Mouse (Mus musculus) heart, embryonic 13.5 days (tissue): ENCODE data around the gene Ccdc163. TPM values are rescaled to one million over a fixed set of nuclear protein-coding genes. Genes with fewer than 3 reads are reported as not detected.

Experiments
- ATAC-seq: fragments of 200-750 bp; cut with Nextera tagmentation; 2 replicates; pipeline ENCODE4 v1.8.0; 2017; ENCODE audit warnings: moderate TSS enrichment; ENCODE audit not compliant: insufficient number of reproducible peaks, low FRiP score, low TSS enrichment; ENCODE audit errors: extremely low read depth
- H3K27ac ChIP-seq: fragments of 300-500 bp; sonication (generic); replicated peaks from 2 replicates; pipeline ENCODE4 v1.5.1; 2015; ENCODE audit warnings: moderate library complexity, mild to moderate bottlenecking, inconsistent platforms
- H3K27me3 ChIP-seq: fragments of 300-500 bp; sonication (generic); replicated peaks from 2 replicates; pipeline ENCODE4 v1.6.1; 2015; ENCODE audit warnings: mild to moderate bottlenecking, inconsistent platforms
- H3K36me3 ChIP-seq: fragments of 300-500 bp; sonication (generic); 2 replicates; pipeline ENCODE4 v1.6.1; 2015; ENCODE audit warnings: mild to moderate bottlenecking, inconsistent platforms
- H3K4me1 ChIP-seq: fragments of 300-500 bp; sonication (generic); 2 replicates; pipeline ENCODE4 v1.6.1; 2015; ENCODE audit warnings: inconsistent platforms
- H3K4me2 ChIP-seq: fragments of 300-500 bp; sonication (generic); 2 replicates; pipeline ENCODE4 v1.6.1; 2015; ENCODE audit warnings: inconsistent platforms, mild to moderate bottlenecking, moderate library complexity
- H3K4me3 ChIP-seq: fragments of 300-500 bp; sonication (generic); 2 replicates; pipeline ENCODE4 v1.5.1; 2015; ENCODE audit warnings: moderate library complexity, mild to moderate bottlenecking, inconsistent platforms
- H3K9ac ChIP-seq: fragments of 300-500 bp; sonication (generic); 2 replicates; pipeline ENCODE4 v1.6.1; 2015; ENCODE audit warnings: inconsistent platforms, mild to moderate bottlenecking, moderate library complexity
- H3K9me3 ChIP-seq: fragments of 300-500 bp; sonication (generic); 2 replicates; pipeline ENCODE4 v1.6.1; 2016; ENCODE audit warnings: inconsistent platforms
- WGBS: fragments of 180-500 bp; shearing (Covaris S2); methylation state at CpG from one replicate; pipeline ENCODE4 v1.1.7; 2015; ENCODE audit warnings: mixed read lengths; 5-methylcytosine and 5-hydroxymethylcytosine counted together
- polyA plus RNA-seq: library from polyadenylated mRNA; unstranded; fragments of >200 nt; fragmentation: Nextera tagmentation; extraction: Ambion mirVana; gene quantifications from 2 replicates; pipeline ENCODE4 v1.2.1, GENCODE M21; 2015

Gene Ccdc163
- polyA plus RNA-seq, 1 experiment from 2014 or later, result 17.9 TPM

- Histone ChIP-seq H3K4me2 (no peak overlapping the region), H3K36me3 (no peaks in the 10 kb centered on the region), H3K27me3 (no peaks in the 10 kb centered on the region), H3K9me3 (no peaks in the 10 kb centered on the region), H3K4me3 (no peak overlapping the region), H3K9ac (no peak overlapping the region), H3K27ac (no peak overlapping the region), H3K4me1 (no peaks in the 10 kb centered on the region)
- ATAC-seq, result no peak
- WGBS, result 62% methylated on average over 2 of the region's 2 CpGs
These were observed 72.2 kb downstream of the Ccdc163 start for GRCm38 (mm10) chr4:116780541-116780940.

DNA sequence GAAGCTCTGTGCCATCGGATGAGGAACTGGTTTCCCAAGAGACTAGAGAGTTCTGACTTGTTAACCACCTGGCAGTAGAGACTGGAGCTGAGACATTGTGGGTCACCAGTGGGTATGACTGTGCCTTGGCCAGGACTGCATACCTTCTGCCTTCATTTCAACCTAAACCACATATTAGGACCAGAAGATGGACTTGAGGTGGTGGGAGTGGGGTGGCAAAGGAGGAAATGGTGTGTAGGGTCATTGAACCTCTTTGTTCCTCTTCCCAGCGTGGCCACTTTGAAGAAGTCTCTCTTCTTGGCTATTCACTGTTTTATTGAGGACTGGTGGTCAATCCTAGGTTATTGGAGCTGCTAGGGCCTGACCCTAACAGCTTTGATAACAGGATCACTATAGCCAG, 73.1 kb downstream of the Ccdc163 start:
- WGBS, result 58% methylated on average over 2 of the region's 2 CpGs
- H3K9me3 ChIP-seq, result 0 out of 2 replicates have a peak, but pooled peaks cover under 1% of the 10 kb centered on the region
- ATAC-seq, result no peak

DNA sequence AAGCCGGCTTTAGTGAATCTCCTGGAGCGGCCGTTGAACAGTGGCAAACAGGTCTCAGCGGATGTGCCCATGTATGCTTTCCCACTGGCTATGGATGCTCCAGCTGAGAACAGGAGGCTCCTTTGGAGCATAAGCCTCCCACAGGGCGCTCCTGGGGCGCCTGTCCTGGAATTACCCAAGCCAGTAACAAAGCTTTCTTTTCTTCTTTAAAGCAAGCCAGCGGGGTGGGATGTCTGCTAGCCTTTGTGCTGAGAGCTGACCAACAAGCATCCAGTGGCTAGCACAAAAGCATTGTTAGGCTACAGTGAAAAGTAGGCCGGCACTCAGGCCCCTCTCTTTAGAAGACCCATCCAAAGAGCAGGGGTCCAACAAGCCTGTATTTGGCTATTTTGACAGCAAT, 73.9 kb downstream of the Ccdc163 start:
- Histone ChIP-seq H3K4me1 (no peaks in the 10 kb centered on the region), H3K9ac (0 out of 2 replicates have a peak overlapping the region, but pooled peaks have one; percentile 19)
- WGBS, result 26% methylated on average over 8 of the region's 8 CpGs

More for the DNA sequence above, 73.1 kb downstream of the Ccdc163 start:
- no peak overlapping the region for H3K27ac ChIP-seq
- H3K4me1 ChIP-seq, result no peaks in the 10 kb centered on the region
- no peaks in the 10 kb centered on the region for H3K36me3 ChIP-seq
- no peak overlapping the region for H3K4me3 ChIP-seq
- H3K27me3 ChIP-seq, result no peaks in the 10 kb centered on the region
- no peak overlapping the region for H3K4me2 ChIP-seq
- no peak overlapping the region for H3K9ac ChIP-seq

GRCm38 (mm10) chr4:116786587-116786986, 78.3 kb downstream of the Ccdc163 start:
- H3K4me1 ChIP-seq, result no peaks in the 10 kb centered on the region
- H3K4me3 ChIP-seq, result no peak overlapping the region
- WGBS, result 94% methylated on average over 1 of the region's 1 CpGs
- H3K27ac ChIP-seq, result no peak overlapping the region
- 0 out of 2 replicates have a peak, but pooled peaks cover 4% of the 10 kb centered on the region for H3K9me3 ChIP-seq
- H3K36me3 ChIP-seq, result no peaks in the 10 kb centered on the region
- no peak overlapping the region for H3K4me2 ChIP-seq
- no peaks in the 10 kb centered on the region for H3K27me3 ChIP-seq
- ATAC-seq, result no peak
- no peak overlapping the region for H3K9ac ChIP-seq

More for the DNA sequence above, 73.9 kb downstream of the Ccdc163 start:
- no peak for ATAC-seq
- Histone ChIP-seq H3K4me2 (no peak overlapping the region), H3K27me3 (no peaks in the 10 kb centered on the region), H3K27ac (no peak overlapping the region), H3K9me3 (0 out of 2 replicates have a peak, but pooled peaks cover 4% of the 10 kb centered on the region), H3K4me3 (no peak overlapping the region), H3K36me3 (no peaks in the 10 kb centered on the region)

DNA sequence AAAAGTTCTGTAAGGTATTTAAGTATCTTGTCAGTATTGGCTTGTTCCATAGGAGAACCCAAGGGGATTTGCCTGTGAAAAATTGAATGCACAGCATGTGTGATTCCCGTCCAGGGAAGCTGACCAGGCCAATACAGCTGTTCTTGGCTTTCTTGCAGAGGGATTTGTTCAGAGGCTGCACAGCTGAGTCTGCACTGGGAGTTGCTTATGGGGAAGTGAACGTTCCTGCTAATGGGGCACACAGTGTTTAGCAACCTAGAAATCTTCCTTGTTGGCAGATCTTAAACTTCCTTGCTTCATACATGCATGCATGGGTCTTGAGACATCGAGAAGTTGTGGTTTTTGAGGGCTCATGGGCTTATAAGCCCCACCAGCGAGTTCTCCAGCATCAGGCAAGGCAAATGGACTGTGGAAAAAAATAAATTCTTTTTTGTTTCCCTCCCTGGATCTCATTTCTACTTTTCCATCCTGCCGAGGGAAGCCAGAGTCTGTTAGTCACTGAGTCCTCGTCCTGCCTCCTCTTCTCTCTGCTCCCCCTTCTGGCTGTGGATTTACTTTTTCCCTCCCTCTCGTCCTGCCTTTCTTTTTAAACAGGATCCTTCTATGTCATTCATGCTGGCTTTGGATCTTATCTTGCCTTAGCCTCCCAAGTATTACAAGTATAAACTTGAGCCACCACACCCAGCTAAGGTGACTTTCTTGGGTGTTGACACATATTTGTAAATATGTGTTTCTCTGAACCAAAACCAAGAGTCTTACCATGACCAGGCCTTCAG, 79.9 kb downstream of the Ccdc163 start:
- Histone ChIP-seq H3K9ac (no peak overlapping the region), H3K4me2 (no peak overlapping the region), H3K27me3 (no peaks in the 10 kb centered on the region), H3K4me1 (no peaks in the 10 kb centered on the region), H3K4me3 (no peak overlapping the region), H3K27ac (no peak overlapping the region), H3K9me3 (0 out of 2 replicates have a peak, but pooled peaks cover 4% of the 10 kb centered on the region), H3K36me3 (no peaks in the 10 kb centered on the region)
- no peak for ATAC-seq
- WGBS, result 40% methylated on average over 7 of the region's 7 CpGs

GRCm38 (mm10) chr4:116788956-116789355, 80.6 kb downstream of the Ccdc163 start:
- no peaks in the 10 kb centered on the region for H3K27me3 ChIP-seq
- H3K9me3 ChIP-seq, result 0 out of 2 replicates have a peak, but pooled peaks cover 4% of the 10 kb centered on the region
- H3K4me3 ChIP-seq, result no peak overlapping the region
- 0 out of 2 replicates have a peak overlapping the region, but pooled peaks have one; percentile 57 for H3K9ac ChIP-seq
- no peak overlapping the region for H3K27ac ChIP-seq
- 7% methylated on average over 3 of the region's 3 CpGs for WGBS
- no peaks in the 10 kb centered on the region for H3K36me3 ChIP-seq
- no peak overlapping the region for H3K4me2 ChIP-seq
- no peaks in the 10 kb centered on the region for H3K4me1 ChIP-seq
- no peak for ATAC-seq

- Histone ChIP-seq H3K27me3 (no peaks in the 10 kb centered on the region), H3K27ac (no peak overlapping the region), H3K4me1 (peaks cover 13% of the 10 kb centered on the region), H3K4me2 (no peak overlapping the region), H3K4me3 (no peak overlapping the region), H3K36me3 (no peaks in the 10 kb centered on the region), H3K9ac (no peak overlapping the region), H3K9me3 (no peaks in the 10 kb centered on the region)
- WGBS, result 86% methylated on average over 8 of the region's 8 CpGs
- no peak for ATAC-seq
These were observed 84.1 kb downstream of the Ccdc163 start for GRCm38 (mm10) chr4:116792453-116792852.

DNA sequence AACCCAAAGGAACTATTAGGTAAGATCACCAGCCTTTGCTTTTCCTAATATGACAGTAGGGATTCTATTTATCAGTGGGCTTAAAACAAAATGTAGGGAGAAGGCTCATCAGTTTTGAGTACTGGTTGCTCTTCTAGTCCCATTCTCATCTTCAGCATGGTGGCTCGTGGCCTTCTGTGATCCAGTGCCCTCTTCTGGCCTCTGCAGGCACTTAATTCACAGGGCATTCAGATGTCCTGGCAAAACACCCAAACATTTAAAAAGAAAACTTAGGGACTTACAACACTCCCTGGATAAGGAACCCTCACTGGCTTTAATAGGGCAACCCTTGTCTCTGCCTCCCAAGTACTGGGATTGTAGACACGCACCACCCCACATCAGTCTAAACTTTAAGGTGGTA, 86.0 kb downstream of the Ccdc163 start:
- no peak for ATAC-seq
- no peaks in the 10 kb centered on the region for H3K36me3 ChIP-seq
- H3K4me3 ChIP-seq, result no peak overlapping the region
- peaks cover 13% of the 10 kb centered on the region for H3K4me1 ChIP-seq
- no peak overlapping the region for H3K9ac ChIP-seq
- H3K27ac ChIP-seq, result no peak overlapping the region
- no peaks in the 10 kb centered on the region for H3K27me3 ChIP-seq
- H3K4me2 ChIP-seq, result no peak overlapping the region
- WGBS, result 67% methylated on average over 2 of the region's 2 CpGs
- H3K9me3 ChIP-seq, result no peaks in the 10 kb centered on the region

DNA sequence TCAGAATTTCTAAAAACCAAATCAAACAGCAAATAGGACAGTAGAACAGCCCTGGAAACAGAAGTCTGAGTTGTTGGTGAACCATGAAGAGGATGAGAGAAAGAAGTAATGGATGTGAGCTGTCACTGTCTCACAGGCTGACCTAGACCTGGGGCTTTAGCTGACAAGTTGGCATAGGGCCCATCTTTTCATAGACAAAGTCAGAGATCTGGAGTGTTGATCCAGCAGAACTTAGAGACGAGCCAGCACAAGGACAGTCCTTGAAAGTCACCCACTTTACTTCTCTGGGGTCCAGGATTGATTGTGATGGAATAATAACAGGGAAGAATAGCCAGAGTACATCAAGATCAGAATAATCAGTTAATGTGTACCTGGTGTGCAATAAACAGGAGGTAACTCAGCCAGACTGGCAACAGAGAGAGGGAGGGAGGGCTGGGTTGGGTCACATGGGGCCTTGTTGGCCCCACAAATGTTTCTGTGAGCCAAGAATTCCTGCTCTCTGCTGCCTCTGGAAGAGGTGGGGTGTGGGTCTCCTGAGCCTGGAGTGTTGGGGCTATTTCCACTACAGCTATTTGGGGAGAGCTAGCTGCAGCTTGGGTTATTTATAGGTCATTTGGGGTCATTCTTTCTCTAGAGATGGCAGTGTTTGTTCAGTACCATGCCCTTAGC, 88.3 kb downstream of the Ccdc163 start:
- no peak for ATAC-seq
- H3K9ac ChIP-seq, result peak overlapping the region; percentile 47; the same call in 1 of the 2 replicates
- peak overlapping the region; percentile 72 for H3K27ac ChIP-seq
- no peak overlapping the region for H3K4me3 ChIP-seq
- 35% methylated on average over 1 of the region's 1 CpGs for WGBS
- peaks cover 7% of the 10 kb centered on the region for H3K36me3 ChIP-seq
- H3K9me3 ChIP-seq, result no peaks in the 10 kb centered on the region
- peaks cover 13% of the 10 kb centered on the region for H3K4me1 ChIP-seq
- H3K4me2 ChIP-seq, result no peak overlapping the region
- H3K27me3 ChIP-seq, result no peaks in the 10 kb centered on the region

DNA sequence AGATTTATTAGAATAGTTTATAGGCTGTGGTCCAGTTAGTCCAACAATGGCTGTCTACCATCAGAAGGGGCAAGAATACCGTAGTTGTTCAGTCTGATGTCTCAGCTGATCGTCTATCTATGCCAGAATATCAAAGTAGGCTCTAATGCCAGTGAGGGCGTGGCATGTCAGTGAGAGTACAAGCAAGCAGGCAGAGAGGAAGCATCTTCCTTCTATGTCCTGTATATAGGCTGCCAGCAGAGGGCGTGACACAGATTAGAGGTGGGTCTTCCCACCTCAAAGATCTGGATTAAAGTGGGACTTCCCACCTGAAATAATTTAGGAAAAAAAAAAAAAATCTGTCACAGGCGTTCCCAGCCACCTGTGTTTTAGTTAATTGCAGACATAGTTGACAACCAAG, 91.6 kb downstream of the Ccdc163 start:
- no peaks in the 10 kb centered on the region for H3K9me3 ChIP-seq
- 26% methylated on average over 5 of the region's 5 CpGs for WGBS
- no peak overlapping the region for H3K9ac ChIP-seq
- no peak overlapping the region for H3K27ac ChIP-seq
- ATAC-seq, result no peak
- no peaks in the 10 kb centered on the region for H3K27me3 ChIP-seq
- peaks cover 38% of the 10 kb centered on the region for H3K36me3 ChIP-seq
- H3K4me1 ChIP-seq, result peaks cover 13% of the 10 kb centered on the region
- H3K4me3 ChIP-seq, result no peak overlapping the region
- no peak overlapping the region for H3K4me2 ChIP-seq
